Mouse (Mus musculus) spleen, adult 12 weeks (tissue): ENCODE results near the gene Pdss2.

ENCODE experiments used
- DNase-seq: peaks from one replicate; pipeline ENCODE4 v3.0.0; 2022; ENCODE audit warnings: low spot score

The Pdss2 gene

DNA sequence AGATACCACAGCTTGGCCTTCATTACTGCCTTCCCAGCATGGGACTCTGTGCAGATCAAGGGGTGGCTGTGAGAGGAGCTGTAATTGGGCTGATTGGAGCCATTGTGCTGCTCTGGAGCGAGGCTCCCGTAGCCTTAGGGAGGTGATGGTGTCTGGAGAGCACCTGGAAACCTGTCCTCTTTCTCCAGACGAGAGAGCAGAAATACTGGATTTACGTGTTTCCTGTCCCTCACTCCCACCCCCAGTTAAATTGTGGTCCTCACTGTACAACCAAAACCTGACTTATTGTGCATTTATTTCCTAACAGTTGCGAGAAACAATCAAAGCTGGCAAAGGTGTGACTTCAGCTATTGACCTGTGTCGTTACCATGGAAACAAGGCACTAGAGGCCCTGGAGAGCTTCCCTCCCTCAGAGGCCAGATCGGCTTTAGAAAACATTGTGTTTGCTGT, 218.2 kb downstream of the Pdss2 start:
- no peak for DNase-seq

GRCm38 (mm10) chr10:43440050-43440449, 218.8 kb downstream of the Pdss2 start:
- DNase-seq, result no peak

- DNase-seq, result no peak
Observed at GRCm38 (mm10) chr10:43440981-43441740, 219.9 kb downstream of the Pdss2 start.

GRCm38 (mm10) chr10:43448656-43449055, 227.4 kb downstream of the Pdss2 start:
- DNase-seq, result no peak

DNA sequence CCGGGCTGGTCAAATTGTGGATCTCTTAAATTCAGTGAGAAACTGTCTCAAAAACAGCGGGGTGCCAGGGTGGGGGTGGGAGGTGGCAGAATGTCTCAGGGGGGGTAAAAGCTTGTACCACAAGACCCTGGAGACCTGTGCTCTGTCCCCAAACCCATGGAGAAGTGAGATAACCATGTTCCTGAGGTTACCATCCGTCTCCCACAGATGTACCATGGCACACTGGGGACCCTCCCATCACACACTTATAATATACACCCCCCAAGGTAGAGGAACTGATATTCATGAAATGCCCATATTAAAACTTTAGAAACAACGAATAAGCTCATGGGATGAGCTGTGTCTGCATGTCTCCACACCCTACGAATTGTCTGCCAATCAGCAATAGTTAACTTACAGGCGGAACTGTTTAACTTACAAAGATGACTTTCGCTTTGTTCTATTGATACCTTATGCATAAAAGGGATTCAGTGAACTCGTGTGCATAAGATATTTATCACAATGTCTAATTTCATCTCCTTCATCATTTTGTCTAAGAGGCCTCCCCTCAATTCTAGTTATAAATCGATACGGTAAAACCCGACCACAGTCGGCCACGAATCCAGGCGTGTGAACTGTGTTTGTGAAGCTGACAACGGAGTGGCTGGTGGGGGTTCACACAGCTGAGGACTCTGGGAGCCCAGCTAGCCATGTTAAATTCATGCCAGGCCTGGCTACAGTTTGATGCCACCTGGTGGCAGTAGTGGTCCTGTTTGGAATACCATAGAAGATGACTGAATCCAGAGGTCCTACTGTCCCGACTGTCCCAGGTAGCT, 230.8 kb downstream of the Pdss2 start:
- peak; percentile 6 for DNase-seq

DNA sequence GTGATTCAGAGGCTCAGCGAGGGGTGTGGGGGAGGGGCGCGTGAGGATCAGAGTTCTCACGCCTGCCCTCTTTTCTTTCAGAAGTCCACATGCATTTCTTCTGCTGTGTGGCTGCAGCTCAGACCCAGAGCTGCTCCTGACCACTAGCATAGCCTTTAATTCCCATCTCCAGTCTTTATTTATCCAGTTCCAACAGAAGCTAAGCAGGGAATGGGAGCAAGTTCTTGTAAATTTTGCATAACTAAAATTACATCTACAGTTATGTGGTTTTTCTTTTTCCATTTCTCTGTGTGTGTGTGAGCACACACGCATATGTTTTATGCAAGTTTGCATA, 231.3 kb downstream of the Pdss2 start:
- DNase-seq, result no peak

DNA sequence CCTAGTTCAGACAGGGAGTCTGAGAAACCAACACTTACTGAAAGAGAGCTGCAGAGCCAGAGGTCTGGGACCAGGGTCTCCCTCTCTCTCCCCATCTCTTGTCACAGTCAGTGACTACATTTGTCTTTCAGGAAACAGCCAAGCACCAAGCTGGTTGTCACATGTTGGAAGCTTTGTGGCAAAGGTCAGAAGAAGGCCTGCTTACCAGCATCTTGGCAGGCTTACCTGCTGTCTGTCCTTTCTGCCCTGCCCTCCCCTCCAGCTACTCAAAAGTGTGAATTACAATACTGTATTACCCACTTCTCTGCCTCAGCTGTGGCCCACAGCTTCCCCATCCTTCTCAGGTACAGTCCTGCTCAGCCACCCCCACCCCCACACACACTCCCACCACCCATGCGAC, 232.9 kb downstream of the Pdss2 start:
- DNase-seq, result no peak

DNA sequence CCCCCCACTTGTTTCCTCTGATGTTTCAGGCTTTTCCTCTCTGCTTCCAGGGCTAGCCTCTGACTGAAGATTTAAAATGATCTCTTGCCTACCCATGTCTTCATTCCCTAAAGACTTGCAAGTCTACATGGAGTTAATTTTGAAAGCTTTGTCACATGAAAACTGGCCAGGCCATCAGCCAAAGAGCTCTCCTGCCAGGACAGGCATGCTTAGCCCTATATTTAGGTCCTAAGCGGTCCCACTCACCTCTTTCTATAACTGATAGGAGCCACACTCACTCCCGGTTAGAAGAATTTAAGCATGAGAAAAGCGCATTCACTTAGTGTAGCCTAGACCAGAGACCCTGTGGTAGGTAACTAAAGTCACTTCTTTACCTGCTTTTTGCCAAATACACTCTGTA, 233.4 kb downstream of the Pdss2 start:
- DNase-seq, result no peak

GRCm38 (mm10) chr10:43462821-43463220, 241.5 kb downstream of the Pdss2 start:
- no peak for DNase-seq

GRCm38 (mm10) chr10:43463227-43463626, 241.9 kb downstream of the Pdss2 start:
- DNase-seq, result no peak

- no peak for DNase-seq
Observed at GRCm38 (mm10) chr10:43466223-43466622, 244.9 kb downstream of the Pdss2 start.

DNA sequence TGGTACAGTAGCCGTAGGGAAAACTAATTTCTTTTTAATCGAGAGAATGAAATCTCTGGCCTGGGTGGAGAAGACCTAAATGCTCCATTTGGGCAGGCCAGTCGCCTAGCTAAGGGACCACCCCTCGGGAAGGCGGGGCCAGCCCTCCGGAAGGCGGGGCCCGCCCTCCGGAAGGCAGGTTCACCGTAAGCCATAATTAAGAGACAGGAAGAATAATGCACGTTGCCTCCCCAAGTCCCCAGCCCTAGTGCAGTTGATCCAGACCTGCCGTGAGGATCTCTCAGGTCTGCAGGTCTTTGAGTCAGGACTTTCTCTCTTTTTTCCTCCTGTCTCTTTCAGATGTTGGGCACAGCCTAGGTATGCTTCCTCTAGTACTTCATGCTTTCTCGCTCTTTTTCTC, 246.4 kb downstream of the Pdss2 start:
- peak; percentile 3 for DNase-seq

GRCm38 (mm10) chr10:43468293-43468692, 247.0 kb downstream of the Pdss2 start:
- DNase-seq, result no peak

DNA sequence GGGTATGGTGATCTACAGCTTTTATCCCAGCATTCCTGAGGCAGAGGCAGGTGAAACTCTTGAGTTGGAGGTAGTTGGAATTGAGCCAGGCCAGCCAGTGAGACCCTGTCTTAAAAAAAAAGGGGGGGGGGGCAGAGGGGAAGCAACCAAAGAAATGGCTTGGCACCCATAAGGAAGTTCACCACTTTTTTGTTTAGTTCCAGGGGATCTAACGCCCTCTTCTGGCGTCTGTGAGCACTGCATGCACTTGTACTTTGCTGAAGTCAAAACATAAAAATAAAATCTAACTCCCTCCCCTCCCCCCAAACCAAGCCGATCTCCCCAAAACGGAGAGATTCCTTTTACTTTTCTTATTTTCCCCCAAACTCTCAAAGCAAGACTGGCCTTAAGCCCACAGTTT, 254.1 kb downstream of the Pdss2 start:
- peak; percentile 11 for DNase-seq

DNA sequence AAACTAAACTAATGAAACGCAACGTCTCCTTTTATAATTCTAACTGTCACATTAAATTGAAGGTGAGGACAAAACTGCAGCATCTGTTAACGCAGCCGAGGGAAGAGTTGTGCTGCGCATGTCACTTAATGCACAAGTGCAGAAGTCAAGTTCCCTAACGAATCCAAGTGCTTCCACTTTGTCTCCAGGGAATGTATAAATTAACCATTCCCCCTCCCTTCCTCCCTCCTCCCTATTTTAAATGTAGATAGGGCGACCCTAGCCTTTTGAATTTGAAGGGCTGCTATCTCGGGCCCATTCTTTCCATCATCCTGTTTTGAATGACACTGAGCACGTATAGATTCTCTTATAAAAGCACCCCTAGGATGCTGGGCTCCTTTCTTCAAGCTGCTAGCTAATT, 256.2 kb downstream of the Pdss2 start:
- no peak for DNase-seq

DNA sequence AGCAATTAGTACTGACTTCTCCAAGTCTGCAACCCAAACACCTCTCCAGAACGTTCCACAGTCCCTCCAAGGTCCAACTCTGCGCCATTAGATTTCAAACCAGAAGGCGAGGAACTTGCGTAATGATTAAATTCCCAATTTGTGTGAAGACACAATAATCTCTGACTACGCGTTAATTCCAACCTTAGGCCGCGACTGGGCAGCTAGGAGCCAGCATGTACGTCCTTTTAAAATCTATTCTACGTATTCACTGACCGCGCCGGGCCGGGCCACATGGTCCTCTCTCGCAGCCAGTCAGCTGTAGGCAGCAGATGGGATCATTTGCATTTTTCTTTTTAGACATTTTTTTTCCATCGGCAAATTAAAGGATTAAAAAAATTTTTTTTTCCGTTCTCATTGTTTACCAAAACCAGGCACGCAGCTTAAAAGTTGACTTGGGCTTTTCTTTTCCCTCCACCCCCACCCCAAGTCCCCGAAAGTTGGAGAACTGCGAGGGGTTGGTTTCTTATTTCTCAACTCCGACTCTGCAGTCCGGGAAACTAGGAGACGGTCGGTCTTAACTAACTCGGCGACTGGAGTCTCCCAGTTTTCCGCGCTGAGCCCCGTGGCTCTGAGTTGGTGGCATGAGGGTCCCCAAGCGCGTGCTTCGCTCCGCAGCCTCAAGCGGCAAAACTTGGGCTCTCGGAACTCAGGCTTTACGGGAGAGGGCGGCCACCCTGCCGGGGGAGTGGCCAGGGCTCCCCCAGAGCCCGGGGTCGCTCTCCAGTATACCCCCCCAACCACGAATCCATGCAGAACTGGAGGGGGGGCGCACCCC, 256.8 kb downstream of the Pdss2 start:
- DNase-seq, result peak; percentile 21

- DNase-seq, result peak; percentile 34
Observed at GRCm38 (mm10) chr10:43478751-43479435, 257.6 kb downstream of the Pdss2 start, which contains the start of gene Bend3. Gene Bend3, plus strand, starts transcription at chr10:43478831.

DNA sequence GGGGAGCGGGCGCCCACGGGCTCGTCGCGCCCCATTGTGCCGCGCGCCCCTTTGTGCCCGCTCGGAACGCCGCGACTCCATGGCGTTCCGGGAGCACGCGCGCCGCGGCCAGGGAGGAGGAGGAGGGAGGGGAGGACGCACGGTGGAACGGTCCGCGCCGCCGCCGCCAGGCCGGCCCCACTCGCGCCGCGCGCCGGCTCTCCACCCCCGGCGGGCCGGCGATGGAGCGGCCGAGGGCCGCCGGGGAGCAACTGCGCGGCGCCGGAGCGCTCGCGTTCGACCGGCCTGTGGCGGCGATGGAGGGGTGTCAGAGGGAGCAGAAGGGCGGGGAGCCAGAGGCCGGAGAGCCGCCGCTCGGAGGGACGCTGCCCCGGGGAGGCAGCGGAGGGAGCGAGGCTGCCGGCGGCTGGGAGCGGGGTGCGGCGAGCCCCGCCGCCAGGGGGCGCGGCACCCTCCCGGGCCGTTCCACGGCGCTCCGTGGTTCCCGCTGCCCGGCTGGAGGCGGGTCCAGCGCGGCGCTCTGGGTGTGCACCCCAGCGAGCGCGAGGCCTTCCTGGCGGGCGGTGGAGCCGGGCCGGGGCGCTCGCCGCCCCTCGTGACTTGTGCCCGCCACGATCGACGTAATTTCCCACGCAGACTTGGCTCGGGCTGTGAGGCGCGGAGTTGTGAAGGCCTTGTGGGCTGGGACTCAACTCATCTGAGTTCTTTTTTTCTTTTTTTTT, 258.3 kb downstream of the Pdss2 start:
- peak; percentile 84 for DNase-seq

DNA sequence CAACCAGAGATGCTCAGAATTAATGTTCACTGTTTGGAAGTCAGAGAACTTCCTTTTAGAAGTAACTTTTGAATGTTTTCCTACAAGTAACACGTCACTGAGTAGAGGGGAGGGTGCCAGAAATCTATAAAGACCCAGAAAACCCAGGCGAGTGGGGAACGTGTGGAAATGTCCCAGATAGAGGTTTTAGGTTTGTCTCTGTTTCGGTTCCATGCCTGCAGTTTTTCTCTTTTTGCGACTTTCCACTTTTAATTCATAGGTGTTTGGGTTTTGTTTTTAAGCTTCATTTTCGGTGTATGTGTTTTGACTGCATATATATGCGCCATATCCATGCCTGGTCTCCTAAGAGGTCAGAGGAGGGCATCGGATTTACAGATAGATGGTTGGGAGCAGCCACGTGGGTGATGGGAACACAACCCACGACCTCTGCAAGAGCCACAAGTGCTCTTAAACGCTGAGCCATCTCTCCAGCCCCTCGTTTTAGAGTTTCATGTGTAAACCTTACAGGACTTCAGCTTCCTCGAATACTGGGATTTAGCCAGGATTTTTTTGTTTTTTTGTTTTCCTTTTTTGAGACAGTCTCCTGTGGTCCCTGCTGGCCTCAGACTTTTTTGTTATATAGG, 259.1 kb downstream of the Pdss2 start:
- no peak for DNase-seq

- no peak for DNase-seq
Observed at GRCm38 (mm10) chr10:43481179-43481578, 259.9 kb downstream of the Pdss2 start.

DNA sequence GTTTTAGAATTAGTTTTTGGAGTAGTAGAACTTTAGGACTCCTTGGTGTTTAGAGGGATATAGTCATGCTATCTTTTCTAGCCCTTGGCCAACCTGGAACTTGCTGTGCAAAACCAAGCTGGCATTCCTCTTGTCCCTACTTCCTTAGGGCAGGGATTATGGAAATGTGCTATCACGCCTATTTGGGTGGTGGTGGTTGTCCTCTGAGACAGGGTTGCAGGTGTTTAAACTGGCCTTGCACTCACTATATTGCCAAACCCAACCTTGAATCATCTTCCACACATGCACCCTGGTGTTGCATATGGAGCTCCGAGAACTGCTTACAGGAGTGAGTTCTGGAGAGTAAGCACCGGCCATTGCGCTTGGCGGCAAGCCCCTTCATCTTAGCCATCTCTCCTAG, 260.7 kb downstream of the Pdss2 start:
- DNase-seq, result no peak
